Mouse (Mus musculus): ENCODE measurements at regions not wholly inside any gene's neighbourhood (a gene's known extent, or its start where the extent isn't known, plus 50 kb on each side); places are given as distances from the start of the nearest gene placed in this dataset.

DNA sequence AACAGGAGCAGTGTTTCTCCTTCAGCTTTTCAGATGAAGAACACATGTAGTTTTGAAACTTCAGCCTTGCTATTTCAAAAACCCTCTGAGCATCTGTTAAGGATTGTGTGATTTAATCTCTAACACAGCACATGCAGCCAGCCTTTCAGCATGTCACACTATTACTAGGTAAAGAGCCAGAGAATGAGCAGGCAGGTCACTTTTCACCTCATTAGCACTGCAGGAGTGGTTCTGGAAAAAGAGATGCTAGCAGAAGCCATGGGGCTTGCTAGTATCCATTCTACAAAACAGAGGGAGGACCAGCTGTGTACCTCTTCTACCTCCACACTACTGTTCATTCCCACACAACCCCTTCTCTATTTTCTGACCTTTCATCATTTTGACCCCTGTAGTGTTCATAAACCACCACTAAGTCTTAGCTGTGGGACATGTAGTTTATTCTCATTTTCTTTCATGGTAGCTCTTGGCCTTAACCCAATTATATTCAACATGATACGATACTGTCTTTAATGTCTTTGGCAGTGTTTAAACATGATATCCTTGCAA is 535.1 kb upstream of the Alcam start:
- DNase-seq: no peak

DNA sequence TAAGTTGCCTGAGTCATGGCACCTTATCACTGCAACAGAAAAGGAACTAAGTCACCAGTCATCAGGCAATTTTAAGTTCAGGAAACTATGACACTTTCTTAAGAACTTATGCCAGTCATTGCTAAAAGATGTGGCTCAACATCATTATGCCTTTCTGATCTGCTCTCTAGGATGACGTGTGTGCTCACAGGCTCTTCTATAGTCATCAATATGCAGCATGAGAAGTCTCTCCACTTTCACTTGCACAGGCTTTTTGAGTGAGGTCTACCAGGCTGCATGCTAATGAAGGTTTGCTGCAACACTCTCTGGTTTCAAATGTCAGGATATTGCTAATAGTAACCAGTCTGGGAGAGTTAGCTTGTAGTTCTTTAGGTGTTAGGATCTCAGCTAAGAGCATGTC is 530.5 kb upstream of the Alcam start:
- DNase-seq: no peak

DNA sequence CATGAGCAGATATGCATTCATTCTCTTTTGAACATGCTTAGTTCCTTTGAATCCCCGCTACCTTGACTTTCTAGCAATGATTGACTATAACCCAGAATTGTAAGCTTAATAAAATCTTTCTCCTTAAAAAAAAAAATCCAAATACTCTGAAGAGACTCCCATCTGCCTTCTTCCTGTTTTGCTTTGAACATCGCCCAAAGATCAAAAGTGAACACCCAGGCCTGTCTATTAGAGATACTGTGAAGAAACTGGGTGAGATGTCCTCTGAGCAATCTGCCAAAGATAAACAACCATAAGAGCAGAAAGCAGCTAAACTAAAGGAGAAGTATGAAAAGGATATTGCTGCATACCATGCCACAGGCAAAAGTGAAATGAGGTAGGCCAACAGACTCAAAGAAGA is 527.1 kb upstream of the Alcam start:
- DNase-seq: no peak

DNA sequence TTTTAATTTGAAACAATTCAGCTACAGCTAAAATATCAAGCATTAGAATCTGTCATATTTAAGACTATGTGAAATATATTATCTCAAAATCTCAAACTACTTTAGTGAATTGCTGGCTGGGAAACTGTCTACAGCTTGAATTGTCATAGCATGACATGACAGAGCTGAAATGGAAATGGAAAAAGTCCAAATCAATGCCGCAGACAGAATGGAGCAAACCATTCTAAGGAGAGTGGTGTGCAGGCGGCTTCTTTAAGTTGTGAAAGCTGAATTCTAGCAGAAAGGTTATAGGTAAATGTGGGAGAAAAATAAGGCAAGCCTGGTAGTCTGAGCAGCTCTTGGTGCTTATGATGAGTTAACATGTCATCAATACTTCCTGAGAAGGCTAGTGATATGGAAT is 518.9 kb upstream of the Alcam start:
- no peak for DNase-seq

DNA sequence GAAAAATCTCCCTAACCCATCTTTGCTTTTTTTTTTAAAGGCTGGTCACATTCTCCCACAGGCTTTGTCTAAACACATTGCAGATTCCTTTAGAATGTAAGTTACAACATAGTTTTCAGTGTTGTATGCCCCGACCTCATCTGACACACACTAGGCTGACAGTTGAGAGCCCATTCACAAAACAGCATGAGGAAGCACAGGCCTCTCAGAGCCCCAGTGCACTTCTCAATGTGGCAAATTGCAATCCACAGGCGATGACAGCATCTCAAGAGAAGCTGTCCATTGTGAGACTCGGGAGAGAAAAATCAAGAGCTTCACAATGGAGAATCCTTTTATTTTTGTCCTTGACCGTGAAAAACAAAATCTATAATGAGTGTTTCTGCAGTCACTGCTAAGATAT is 493.8 kb upstream of the Alcam start:
- DNase-seq: no peak

DNA sequence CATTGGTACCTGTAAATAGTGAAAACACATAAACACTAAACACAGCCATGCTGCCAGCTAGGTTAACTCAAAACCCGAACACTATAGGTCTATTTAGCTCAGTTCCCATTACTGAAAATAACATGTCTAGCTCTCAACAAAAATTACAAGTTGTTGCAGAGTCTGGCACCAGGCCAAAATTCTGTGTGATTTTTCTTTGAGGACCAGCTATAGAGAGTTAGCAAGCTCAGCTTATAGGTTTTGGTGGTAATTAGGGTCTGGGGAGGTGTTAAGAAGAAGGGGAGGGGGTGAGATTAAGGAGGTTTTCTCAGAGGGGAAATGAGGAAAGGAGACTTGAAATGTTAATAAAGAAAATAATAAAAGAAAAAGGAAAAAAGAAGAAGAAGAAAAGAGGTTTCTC is 480.9 kb upstream of the Alcam start:
- DNase-seq: no peak

DNA sequence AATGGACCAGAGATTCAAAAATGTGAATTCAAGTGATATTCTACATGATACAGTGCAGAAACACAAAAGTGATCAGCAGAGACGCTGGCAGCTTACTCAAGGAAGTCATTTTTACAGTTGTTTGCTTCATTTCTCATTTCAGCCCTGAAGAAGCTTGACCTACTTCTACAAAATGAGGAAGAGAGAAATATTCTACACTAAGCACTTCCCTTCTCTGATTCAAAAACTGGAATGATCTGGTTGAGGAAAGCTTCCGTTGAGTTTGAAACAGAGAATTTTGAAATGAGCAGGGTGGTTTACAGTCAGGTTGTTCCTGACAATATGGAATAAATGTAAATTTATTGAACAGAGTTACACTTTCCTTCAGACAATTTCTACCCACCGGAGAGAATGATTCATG is 478.1 kb upstream of the Alcam start:
- DNase-seq: no peak

DNA sequence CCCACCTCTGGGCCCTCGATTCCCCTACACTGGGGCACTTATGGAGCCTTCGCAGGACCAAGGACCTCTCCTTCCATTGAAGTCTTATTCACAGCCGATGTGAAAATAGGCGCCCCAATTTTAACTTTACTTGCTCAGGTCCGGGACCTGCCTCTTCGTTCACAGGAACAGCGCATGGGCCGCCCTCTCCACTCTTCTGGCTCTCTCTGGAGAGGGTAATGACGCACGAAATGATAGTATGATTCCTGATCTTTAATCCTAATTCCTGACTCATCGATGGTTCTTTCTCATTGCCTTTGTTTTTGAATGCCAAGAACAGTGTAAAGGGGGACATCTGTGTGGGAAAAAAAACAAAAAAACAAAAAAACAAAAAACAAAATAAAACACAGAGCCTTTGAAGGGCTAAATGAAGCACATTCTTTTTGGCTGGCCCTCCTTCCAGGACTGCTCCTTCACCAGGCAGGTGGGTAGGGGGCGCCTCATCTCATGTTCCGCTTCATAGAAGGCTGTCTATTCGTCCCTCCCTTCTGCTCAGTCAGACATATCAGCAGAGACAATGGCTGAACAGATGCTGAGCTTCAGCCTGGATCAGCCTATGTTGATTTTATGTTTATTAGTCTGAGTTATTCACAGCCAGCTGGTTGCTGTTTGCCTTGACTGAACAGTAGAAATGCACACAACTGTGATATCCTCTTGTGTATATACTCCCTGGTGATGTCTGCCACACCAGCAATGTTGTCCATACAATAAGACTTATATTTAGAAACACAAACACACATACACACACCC is 438.8 kb upstream of the Alcam start:
- DNase-seq: no peak

DNA sequence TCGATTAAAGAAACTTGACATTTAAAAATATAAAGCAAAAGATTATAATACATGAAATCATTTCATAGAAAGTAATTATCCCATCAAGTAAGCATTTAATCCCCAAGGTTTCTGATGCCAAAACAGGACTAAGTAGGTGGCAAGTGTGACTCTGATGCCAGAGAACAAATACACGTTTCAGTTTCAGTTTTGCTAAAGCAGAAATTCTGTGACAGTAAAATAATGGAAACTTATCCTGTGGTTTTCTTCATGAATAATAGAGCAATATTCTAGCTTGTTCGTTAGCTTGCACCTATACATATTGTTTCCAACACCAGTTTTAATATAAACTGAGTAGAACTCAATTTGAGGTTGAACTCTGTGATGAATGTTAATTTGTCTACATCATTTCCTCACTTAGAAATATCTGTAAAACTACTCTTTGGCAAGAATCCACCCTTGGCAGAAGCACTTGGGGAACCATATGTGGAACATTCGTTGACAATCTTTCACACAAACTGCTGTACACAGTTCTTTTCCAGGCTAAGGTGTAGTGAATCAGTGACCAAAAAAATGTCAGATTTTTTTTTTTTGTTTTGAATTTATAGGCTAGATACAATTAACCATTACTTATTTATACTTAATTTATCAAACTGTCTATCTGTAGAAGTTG is 425.7 kb upstream of the Alcam start:
- DNase-seq: no peak

DNA sequence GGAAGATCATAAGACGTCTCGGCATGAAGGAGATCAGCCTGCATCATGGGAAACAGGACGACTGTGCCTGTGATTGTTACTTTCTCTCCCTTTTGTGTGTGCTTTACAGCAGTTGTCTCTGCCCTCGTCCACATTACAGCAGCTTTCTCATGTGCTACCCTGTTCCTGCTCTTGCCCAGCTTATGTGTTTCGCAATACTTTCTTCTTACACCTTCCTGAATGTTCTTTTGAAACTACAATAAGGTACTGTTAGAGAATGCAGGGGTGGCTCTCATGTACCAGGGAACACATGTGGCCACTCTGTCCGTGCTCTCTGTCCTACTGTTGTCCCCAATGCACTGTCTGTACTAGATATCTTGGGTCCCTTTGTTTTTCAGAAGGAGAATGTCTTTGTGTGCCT is 414.0 kb upstream of the Alcam start:
- no peak for DNase-seq

DNA sequence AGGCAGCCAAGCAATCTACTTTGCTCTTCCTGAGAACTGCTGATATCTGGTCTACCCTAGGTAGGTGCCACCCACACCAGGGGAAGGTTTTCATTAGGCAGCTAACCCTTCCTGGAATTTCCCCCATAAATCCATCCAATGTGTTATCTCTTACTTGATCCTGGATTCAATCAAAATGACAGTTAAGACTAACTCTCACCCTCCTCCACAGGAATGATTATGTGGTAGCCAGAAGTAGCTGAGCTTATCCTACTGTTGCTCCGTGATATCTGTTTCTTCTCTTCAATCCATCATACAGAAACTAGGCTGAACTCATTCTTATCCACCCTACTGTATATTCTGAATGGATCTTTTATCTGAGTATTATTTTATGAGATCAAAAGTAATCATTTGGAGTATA is 409.7 kb upstream of the Alcam start:
- DNase-seq: no peak

DNA sequence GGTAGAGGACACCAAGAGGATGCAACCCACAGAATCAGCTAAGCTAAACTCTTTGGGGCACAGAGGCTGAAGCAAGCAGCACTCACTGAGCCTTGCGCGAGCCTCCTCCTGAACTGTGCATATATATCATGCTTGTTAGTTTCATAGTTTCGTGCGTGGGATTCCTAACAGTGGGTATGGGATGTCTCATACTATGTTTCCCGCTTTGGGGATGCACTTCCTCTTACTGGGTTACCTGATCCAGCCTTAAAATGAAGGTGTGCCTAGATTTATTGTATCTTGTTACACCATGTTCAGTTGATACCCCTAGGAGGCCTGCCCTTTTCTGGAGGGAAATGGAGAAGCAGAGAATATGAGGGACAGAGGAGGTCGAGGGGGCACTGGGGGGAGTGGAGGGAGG is 407.4 kb upstream of the Alcam start:
- DNase-seq: no peak

DNA sequence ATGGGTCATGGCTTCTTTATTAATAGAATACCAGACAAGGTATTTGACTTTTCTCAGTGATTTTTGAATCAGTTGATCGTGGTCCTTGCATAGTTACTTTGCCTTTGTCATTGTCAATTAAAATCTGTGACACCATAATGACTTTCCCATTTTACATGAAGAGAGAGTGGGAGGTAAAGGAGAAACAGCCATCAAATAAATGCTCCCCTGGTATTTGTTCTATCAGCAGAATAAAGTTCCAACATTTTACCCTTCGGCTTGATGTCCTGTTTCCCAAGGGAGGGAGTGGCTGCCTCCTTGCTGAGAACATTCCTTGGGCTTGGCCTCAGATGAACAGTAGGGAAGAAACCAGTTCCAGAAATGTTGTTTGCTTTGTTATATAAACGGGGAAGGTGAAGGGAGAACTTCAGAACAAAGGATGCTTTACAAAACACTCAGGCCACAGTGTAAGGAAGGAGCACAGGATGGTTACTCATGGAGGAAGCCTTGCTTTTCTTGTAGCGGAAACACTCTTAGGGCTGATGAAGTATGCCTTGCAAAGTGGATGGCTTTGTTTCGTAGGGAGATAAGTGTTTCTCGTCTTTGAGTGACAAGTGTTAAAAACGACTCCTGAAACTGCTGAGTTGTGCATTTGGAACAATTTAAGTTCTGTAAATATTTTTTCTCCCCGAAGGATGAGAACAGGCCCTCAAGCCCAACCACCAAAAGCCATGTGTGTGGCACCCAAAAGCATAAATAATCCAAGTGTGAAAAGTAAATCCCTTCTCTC is 404.8 kb upstream of the Alcam start:
- DNase-seq: no peak

DNA sequence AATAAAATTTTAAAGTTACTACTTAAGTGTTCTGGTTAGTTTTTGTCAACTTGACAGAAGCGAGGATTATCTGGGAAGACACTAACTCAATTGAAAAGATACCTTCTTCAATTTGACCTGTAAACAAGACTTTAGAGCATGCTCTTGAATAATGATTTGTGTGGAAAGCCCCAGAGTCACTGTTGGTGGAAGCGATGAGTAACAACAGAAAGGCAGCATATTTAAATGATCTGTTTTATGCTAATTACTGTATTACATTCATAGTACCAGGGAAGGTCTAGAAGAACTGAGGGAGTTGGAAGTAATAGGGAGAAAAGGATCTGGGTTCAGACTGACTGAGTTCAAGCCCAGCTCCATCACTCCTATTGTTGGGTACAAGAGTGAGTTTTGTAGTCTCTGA is 397.3 kb upstream of the Alcam start:
- DNase-seq: no peak

DNA sequence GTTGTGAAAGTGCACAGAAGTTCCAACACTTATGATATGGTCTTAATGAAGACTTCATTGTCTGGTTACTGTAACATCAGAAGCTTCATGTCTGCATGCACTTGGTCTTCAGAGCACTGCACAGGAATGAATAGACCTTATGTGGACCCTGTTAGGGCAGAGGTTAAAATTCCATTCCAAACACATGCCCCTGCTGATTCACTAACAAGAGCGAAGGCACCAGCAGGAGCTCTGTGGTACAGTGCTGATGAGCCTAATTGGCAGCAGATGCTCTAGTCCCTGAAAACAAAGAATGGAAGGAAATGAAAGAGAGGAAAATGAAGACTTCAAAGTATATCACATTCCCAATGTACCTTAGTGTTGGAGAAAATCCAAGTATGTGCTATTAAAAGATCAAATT is 365.1 kb upstream of the Alcam start:
- no peak for DNase-seq

DNA sequence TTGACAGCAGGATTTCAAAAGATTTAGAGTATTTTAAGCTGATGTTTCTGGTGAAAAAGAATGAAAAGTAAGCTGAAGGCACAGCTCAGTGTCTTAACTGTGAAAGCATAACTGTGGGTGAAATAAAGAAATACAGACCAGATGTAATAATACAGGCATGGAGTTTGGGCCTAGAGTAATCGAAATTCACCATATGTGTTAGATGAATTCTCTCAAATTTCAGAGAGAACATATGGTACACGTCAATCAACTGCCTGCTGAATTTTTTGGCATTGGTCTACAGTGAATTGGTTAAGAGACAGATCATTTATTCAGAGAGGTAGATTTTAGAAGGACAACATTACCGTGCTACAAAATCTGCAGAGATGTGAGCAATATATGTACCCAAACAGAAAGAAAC is 357.3 kb upstream of the Alcam start:
- DNase-seq: no peak

DNA sequence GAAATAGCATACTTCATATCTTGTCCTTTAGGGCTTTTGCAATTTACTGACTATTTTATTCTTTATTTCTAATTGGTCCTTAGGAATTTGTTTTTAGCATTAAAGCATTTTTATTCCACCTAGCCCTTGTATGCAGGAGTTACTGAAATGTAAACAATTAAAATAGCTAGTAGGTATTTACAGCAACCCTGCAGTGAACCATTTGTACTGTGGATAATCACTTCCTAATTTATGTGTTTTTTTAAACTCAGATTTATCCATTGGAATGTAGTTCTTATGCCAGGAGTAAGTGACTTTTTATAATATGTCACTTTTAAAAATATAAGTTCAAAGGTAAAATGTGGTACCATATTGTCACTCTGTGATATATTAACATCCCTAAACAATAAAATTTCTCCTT is 350.5 kb upstream of the Alcam start:
- DNase-seq: no peak

DNA sequence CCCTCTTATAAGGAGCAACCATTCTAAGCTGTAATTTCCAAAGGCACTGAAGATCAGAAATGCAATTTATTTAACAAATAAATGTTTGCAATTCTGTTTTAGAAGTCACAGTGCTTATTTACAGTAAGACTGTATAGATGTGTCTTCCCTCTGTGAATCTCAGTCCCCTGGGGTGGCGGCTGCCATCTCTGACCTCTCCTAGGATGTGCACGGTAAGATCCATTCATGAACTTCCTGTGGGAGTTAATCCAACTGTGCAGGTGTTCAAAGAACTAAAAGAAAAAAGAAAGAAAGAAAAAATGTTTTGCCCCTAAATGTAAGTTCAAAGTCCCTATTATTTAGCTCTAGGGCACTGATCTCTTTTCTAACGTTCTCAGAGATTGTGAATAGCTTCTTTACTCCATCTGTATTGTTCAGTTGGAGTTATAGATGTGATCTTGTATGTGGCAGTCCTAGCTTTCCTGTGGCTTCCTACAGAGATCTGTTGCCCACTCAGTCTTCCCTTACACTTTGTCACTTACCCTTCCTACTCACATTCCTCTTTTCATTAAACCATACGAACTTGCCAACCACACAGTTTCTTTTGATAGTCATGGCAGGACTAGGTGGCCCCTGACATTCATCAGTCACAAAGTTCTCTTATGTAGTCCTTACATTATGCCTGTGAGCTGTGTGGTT is 346.0 kb upstream of the Alcam start:
- DNase-seq: no peak

DNA sequence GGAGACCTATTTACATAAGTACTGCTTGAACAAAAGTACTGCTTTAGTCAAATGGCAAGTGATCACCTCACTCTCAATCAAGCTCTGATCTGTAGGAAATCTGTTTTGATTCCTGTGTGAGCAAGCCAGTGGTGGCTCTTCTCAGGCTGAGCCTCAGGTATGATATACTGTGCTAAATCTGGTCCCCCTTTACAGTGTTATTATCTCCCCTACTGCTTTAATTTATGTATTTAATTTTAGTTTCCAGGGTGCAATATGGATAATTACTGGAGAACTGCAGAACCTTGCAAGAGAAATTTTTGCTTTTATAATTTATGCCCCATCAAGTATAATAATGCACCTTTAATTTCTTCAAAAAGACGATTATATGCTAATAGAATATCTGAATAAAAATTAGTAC is 341.3 kb upstream of the Alcam start:
- no peak for DNase-seq

DNA sequence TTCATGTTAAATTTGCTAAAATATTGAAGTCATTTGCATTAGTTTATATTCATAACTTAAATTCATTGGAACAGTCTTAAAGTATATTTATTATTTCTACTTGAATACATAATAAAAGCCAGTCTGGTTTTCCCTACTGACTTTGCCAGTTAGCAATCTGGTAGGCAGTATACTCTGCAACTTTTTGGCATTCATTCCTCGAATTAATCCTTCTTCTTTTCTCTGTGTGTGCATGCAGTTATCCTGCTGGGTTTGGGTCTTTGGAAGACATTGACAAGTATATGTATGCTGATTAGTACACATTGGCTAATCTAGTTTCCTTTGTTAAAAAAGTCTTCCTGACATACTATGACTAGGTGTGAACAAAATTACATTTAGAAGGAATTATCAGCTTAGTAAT is 336.1 kb upstream of the Alcam start:
- DNase-seq: no peak

DNA sequence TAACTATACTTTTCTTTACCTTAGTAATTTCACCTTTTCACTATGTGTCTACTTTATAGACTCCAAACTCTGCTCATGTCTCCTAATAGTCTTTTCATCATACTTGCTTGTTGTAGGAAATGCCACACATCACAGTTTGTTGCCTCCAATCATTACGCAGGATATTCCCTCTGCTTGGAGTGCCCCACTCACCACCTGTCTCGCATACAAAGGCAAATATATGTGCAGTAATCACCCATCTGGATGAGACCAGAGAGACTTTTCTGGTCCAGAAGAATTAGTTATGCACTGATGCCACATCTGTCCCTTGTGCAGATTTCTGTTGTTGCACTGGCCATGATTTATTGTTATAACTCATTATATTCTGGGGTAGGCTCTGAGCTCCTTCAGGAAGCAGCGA is 293.9 kb upstream of the Alcam start:
- DNase-seq: no peak

DNA sequence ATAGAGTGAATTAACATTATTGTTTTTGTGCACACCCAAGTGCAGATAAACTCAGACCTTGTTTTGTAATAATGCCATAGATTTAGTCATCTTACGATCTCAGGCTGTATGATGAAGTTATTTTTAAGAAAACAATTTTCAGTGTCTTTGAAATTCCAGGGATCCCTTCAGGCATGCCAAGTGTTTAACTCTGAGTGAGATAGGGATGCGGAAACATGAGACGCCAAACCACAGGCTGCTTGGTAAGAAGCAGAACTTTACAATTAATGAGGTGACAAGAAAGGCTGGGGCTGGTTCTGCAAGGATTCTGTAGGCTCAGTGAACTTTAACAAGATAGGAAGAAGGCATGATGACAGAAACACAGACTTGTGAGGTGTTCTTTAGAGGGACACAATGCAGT is 292.3 kb upstream of the Alcam start:
- no peak for DNase-seq

DNA sequence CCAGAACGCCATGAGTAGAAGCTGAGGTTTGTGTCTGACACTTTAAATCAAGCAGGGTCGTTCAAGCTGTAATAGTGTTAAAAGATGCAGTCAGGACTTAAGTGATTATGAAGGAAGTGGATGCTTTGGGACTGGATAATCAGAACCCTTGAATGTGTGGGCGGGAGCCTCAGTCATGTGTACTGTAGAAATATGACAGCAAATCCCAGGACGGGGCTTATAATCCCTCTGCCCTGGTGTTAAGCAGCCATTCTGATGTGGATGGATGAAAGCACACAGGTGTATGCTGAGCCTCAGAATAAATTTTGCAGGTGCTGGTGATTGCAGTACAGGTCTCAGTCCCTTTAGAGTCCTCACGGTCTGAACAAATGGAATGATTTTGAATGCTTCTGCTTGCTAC is 290.8 kb upstream of the Alcam start:
- no peak for DNase-seq
